Mouse (Mus musculus) heart, postnatal 36 days (tissue): ENCODE results near the gene Arg2. TPM values are rescaled to one million over a fixed set of nuclear protein-coding genes. Genes with fewer than 3 reads are reported as not detected.
A peak's percentile ranks its signal among the peaks of the same experiment; 100 is the strongest.
"Not testable (repeated sequence)": the region's sequence is repeated elsewhere in the genome, so short reads cannot be mapped to it uniquely, and the experiment has no call there.

ENCODE experiments used
- DNase-seq, 2 experiments: peaks; one replicate each; pipeline ENCODE4 v3.0.0; 2021 to 2022
- intact Hi-C: fragments of 180-260 bp; cut with DNase I; formaldehyde crosslinking; loops from one replicate; pipeline ENCODE4 v1.15.1; 2025
- total RNA-seq, 2 experiments: library from RNA; stranded (reverse); gene quantifications; 2 replicates each; pipeline ENCODE4 v1.2.3; 2021

Gene Arg2
- total RNA-seq, 2 experiments from 2014 or later, result not detected

DNA sequence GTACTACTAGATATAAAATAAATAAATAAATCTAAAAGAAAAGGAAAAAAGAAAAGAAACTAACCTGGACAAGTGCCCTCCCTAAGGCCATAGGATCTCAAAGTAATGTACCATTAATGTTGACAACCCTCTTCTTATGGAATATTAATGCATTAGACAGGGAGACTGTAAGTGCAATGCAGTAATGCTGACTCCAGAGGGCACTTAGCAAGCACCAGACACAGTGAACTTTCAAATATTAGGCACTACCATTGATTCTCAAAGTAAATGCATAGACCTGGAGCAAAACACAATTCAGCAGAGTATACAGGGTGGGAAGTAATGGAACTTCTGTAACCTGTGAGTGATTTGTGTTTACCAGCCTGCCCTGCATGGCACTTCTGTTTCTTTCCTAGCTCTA lies 38.6 kb downstream of the Arg2 start:
- intact Hi-C loops, result no loop called here
- DNase-seq, result no peak

DNA sequence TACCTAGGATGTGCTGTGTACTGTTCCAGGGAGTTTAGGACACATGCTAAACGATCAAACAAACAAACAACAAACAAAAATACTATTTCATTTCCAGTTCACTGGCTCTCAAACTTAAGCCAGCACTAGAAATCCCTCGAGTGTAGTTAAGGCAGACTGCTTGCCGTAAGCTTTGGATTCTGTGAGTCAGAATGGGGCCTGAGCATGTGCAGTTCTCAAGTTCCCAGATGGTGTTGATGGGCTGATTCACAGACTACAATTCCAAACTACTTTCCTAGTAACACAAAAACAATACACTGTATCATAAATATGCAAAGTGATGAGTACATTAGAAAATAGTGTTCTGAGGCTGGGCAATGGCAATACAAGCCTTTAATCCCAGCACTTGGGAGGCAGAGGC lies 39.8 kb downstream of the Arg2 start:
- intact Hi-C loops, result loop anchor here (10.0 kb wide), 1 partner anchor 1474 kb away; the partner anchor contains the start of genes Erh and Slc39a9
- DNase-seq, result no peak

DNA sequence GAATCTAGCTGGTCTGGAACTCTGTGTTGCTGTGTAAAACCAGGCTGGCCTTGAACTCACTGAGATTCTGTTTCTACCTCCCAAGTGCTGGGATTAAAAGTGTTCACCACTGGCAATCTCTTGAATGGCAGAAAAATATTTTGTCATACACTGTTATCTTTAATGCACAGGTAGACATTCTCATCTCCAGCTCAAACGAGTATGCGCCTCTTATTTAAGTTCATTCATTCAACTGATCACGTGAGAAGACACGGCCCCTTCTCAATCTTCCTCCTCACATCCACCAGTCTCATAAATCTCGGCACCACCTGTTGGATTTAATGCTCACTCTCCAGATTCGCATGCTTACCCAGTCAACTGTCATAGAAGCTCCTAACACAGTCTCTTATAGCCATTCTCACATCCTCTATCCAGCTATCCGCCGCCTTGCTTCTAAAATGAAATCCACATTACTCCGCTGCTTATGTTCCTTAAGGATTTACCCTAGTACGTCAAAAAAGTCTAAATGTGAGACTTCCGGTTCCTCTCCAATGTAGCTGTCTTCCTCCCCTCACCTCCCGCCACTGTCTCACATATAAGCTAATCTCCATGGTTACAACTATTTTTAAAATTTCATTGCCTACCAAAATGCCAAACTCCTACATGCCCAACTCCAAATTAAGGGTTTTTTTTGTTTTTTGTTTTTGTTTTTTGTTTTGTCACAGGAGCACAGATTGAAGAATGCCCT lies 40.9 kb downstream of the Arg2 start:
- intact Hi-C loops, result loop anchor here (10.0 kb wide), 1 partner anchor 1473 kb away; the partner anchor contains the start of genes Erh and Slc39a9
- no peak for DNase-seq

DNA sequence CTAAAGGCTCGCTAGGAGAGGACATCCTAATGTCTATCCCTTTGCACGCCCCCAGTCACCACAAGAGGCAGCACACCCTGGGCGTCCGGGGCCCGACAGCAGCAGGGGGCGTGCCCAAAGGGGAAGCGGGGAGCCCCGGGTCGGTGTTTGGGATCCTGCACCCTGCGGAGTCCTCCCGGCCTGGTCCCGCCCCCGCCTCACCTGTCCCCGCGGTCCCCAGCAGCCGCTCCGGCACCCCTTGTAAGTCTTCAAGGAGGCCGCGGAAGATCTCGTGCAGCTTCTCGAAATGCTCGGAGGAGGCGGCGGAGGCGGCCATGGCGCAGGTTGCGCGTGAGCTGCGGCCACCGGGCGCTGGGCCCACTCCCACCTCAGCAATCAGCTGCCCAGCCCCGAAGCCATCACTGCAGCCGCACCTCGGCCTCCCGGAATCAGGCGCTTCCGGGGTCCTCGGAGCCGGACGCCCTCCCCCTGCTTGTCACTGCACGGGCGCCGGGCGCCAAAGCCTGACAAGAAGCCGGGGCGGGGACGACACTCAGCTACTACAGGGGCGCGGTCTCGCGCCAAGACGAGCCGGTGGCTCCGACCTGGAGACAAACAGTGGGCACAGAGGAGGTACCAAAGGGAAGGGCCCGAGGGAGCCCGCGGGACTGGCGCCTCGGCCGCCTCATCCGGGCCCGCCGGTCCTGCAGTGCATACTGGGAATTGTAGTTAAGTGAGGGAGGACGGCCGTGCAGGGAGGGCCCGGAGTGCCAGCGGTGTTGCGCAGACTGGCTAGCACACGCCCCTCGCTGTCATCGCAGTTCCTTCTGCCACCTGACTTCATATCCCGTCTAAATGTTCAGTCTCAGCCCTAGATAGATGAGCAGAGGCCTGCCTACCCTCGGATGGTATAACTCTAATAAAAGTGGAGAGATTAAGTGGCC lies 41.7 kb downstream of the Arg2 start, which contains the start of gene Vti1b:
TSS of gene Vti1b (minus strand) at position 649 of the 923 bp plus-strand sequence.
- intact Hi-C loops, result loop anchor here (10.0 kb wide), 1 partner anchor 1473 kb away; the partner anchor contains the start of genes Erh and Slc39a9
- peak; percentile 88 to 98 for DNase-seq

DNA sequence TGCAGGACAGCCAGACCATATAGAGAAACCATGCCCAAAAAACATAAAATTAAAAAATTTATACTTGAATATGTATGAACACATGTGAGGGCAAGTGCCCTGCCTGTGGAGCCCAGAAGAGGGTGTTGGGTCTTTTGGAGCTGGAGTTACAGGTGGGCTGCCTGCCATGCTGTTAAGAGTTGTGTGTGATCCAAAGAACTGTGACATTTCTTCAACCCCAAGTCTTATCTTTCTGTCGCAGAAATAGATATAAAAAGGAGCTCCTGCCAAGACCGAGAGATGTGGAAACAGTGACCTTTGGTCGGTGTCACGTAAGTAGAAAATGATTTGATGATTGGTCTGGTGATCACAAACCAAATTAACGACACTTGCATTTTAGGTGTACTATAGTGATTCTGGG lies 43.1 kb downstream of the Arg2 start:
- intact Hi-C loops, result loop anchor here (10.0 kb wide), 1 partner anchor 1471 kb away; the partner anchor contains the start of genes Erh and Slc39a9
- no peak for DNase-seq

DNA sequence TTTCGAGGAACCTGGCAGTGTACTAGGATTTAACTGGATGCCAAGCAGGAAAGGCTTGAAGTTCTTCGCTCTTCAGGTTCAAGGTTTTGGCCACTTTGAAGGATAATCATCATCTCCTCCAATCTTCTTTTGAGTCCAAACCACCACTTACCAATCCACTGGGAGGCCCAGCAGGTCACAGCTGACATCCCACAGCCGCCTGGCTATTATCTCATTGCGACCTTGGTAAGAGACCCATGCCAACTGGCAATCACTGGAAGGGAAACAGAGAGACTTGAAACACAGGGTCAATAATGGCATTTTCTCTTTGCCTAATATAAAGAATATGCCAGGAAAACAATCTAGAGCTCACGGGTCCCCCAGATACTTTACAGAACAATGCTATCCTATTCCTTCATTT lies 45.4 kb downstream of the Arg2 start:
- DNase-seq, result no peak
- intact Hi-C loops, result loop anchor here (10.0 kb wide), 1 partner anchor 1469 kb away; the partner anchor contains the start of genes Erh and Slc39a9

DNA sequence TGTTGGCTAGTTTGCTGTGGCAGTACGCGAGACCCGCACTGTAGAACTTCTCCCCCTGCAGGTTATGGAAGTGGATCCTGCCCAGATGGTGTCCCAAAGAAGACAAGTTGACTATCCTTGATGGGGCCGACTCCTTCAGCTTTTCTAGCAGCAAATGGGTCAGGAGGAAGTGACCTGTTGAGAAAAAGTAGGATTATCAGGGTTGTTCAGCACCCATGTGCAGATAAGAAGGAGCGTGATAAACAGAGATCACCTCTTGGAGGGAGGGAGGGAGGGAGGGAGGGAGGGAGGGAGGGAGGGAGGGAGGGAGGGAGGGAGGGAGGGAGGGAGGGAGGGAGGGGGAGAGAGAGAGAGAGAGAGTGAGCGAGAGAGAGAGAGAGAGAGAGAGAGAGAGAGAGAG lies 54.6 kb downstream of the Arg2 start:
- DNase-seq, intact Hi-C loops: not testable (repeated sequence)

DNA sequence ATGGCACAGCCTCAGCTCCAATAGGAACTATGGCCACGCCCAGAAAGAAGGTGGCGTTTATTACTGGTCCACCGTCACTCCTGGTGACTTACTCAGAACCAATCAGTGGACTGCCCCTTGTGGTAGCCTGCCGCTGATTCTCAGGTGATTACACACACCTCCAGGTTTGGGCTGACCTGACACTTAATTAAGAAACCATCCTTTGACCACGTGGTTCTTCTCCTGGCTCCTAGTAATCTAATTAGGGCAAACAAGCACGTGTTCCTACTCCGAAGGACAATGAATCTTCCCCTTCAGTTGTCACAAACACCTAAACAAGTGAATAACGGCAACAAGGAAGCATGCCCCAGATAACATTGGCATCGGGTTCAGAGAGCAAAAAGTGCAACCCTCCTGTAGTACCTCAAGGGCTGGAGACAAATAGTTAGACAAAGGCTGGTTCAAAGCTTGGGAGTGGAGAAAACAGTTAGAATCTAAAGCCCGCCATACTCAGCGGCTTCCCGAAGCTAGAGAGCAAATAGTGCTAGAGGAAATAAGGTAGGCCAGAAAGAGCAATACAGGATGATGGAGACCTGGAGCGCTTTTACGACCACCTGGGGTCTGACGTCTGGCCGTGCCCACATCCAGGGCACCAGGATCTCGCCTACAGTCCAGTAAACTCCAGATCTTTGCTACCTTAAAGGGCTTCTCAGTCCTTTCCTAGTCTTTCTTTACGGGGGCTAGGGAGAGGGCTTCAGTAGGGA lies 60.5 kb downstream of the Arg2 start:
- intact Hi-C loops, result no loop called here
- peak; percentile 12 to 23 for DNase-seq

DNA sequence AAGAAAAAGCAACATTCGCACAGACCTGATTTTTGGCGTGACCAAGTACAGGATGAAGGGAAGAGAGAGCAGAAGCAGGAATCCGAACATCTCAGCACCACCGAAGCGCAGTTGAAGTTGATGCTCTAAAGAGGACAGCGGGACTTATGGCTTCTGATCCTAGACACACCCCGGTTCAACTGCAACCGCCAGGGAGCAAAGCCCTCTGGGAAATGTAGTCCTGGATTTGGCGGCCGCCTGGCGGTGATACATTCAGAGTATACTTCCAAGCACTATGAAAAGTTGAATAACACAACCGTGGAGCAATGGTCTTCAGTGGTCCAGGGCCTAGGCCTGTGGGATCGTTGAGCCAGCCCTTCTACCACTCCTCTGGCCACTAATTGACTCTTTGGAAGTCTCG lies 61.1 kb downstream of the Arg2 start:
- peak; percentile 70 to 74 for DNase-seq
- intact Hi-C loops, result no loop called here

DNA sequence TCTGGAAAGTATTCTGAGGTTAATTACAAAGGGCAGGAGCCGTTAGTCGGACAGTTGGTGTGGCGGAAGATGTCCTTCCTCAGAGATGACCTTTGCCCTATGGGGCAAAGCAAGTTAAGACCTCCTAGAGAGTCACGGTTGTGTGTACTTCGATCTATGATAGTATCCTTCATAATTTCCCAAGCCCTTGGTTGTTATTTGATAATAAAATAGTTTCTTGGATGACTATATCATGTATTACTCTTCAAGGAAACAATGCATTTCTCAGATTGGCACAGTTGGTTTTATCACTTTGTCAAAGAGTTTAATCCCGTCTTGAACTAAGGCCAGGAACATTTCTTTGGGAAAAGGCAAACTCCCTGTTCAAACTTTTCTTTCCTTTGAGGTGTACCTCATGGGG lies 61.6 kb downstream of the Arg2 start, which contains the start of gene Rdh11:
TSS of gene Rdh11 (minus strand) at position 101 of the 400 bp plus-strand sequence.
- no peak for DNase-seq
- intact Hi-C loops, result no loop called here

DNA sequence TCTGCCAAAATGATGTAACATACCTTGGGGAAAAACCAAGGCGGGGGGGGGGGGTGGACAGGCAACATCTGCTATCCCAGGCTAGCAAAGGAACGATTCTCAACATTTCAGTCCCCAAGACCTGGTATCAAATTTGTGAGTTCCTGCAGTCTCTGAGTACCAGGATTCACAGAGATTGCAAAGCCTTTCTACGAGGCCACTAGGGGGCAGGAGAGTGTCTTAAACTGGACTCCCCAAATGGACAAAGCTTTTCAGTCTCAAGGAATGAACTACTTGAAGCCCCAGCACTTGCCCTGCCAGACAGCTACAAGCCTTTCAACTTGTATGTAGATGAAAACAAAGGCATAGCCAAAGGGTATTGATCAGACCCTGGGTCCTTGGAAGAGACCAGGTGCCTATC lies 62.9 kb downstream of the Arg2 start:
- peak; percentile 67 to 68 for DNase-seq
- intact Hi-C loops, result loop anchor here (1.0 kb wide), 1 partner anchor 68 kb away; no protein-coding TSS in a partner anchor

DNA sequence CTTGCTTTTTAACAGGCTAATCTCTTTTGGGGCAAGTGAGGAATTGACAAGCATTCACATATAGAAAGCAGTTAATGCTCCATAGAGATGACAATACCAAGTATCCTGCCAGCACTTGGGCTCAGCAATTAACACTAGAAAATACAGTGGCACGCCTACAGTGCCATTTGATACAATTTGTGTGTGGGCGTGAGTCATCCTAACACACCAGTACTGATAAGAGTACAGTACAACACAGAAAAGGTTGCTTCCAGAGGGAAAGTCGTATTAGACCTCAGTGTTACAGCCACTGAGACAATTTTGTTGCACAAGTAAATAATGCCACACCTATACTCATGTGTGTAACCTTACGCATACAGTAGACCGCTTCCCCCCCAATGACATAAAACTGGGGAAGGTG lies 66.5 kb downstream of the Arg2 start:
- no peak for DNase-seq
- intact Hi-C loops, result no loop called here

DNA sequence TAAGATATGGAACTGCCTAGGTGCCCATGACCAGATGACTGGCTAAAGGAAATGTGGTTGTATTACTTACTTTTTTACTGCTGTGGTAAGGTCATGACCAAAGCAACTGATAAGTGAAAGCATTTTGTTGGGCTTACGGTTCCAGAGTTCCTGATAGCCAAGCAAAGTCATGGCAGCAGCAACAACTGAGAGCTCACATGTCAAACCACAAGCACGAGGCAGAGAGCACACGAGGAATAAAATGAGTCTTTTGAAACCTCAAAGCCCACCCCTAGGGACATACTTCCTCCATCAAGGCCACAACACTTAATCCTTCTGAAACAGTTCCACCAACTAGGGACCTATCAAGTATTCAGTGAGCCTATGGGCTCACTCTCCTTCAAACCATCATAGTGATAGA lies 71.3 kb downstream of the Arg2 start:
- intact Hi-C loops, result no loop called here
- no peak for DNase-seq

Other genes with a start within 250 kb of the Arg2 start
- gene Plek2, start 223.8 kb upstream of the Arg2 start, total RNA-seq, result under 1 TPM; 0.36 to 0.60 TPM
- gene Tmem229b, start 123.2 kb upstream of the Arg2 start, total RNA-seq, result 1 to 10 TPM; 2.6 to 5.4 TPM
- 1 to 10 TPM; 1.6 to 2.1 TPM for gene Plekhh1, start 101.6 kb upstream of the Arg2 start, total RNA-seq
- 1 to 10 TPM; 2.9 to 3.5 TPM for gene Pigh, start 41.1 kb upstream of the Arg2 start, total RNA-seq
- 10 to 100 TPM; 84.1 to 92.4 TPM for gene Vti1b, start 41.9 kb downstream of the Arg2 start, total RNA-seq
- gene Rdh11, start 61.5 kb downstream of the Arg2 start, total RNA-seq, result 1 to 10 TPM; 3.3 to 3.5 TPM
- gene Rdh12, start 78.1 kb downstream of the Arg2 start, total RNA-seq, result not detected
- 10 to 100 TPM; 14.2 to 17.6 TPM for gene Zfyve26, start 165.5 kb downstream of the Arg2 start, total RNA-seq
- under 1 TPM; 0.53 to 0.60 TPM for gene Rad51b, start 166.5 kb downstream of the Arg2 start, total RNA-seq